Mouse (Mus musculus) stomach, embryonic 16.5 days (tissue): ENCODE results near the gene Gm266. TPM values are rescaled to one million over a fixed set of nuclear protein-coding genes. Genes with fewer than 3 reads are reported as not detected.
A peak's percentile ranks its signal among the peaks of the same experiment; 100 is the strongest.

ENCODE experiments used
- ATAC-seq: fragments of 200-750 bp; cut with Nextera tagmentation; 2 replicates; pipeline ENCODE4 v1.8.0; 2017; ENCODE audit warnings: moderate number of reproducible peaks, moderate TSS enrichment; ENCODE audit not compliant: insufficient read depth, low FRiP score
- H3K27ac ChIP-seq: fragments of 300-500 bp; sonication (generic); 2 replicates; pipeline ENCODE4 v1.5.1; 2014; ENCODE audit warnings: low read length
- H3K27me3 ChIP-seq: fragments of 300-500 bp; sonication (generic); 2 replicates; pipeline ENCODE4 v1.6.1; 2014; ENCODE audit warnings: low read length, control low read depth, mixed read lengths; ENCODE audit not compliant: control insufficient read depth, insufficient read depth
- H3K36me3 ChIP-seq: fragments of 300-500 bp; sonication (generic); 2 replicates; pipeline ENCODE4 v1.6.1; 2014; ENCODE audit warnings: low read length; ENCODE audit not compliant: control insufficient read depth, insufficient read depth
- H3K4me1 ChIP-seq: fragments of 300-500 bp; sonication (generic); 2 replicates; pipeline ENCODE4 v1.6.1; 2014; ENCODE audit warnings: low read length, control low read depth, mixed read lengths; ENCODE audit not compliant: control insufficient read depth, insufficient read depth
- H3K4me2 ChIP-seq: fragments of 300-500 bp; sonication (generic); 2 replicates; pipeline ENCODE4 v1.6.1; 2014; ENCODE audit warnings: low read depth, low read length, mixed read lengths
- H3K4me3 ChIP-seq: fragments of 300-500 bp; sonication (generic); replicated peaks from 2 replicates; pipeline ENCODE4 v1.5.1; 2014; ENCODE audit warnings: mild to moderate bottlenecking, low read length
- H3K9ac ChIP-seq: fragments of 300-500 bp; sonication (generic); 2 replicates; pipeline ENCODE4 v1.6.1; 2014; ENCODE audit warnings: low read length
- H3K9me3 ChIP-seq: fragments of 300-500 bp; sonication (generic); replicated peaks from 2 replicates; pipeline ENCODE4 v1.6.1; 2016; ENCODE audit warnings: low read length, control low read depth; ENCODE audit not compliant: control insufficient read depth
- WGBS: fragments of 180-500 bp; shearing (Covaris S2); extraction: QIAGEN DNeasy Blood & Tissue Kit; methylation state at CpG from one replicate; pipeline ENCODE4 v1.1.7; 2014; 5-methylcytosine and 5-hydroxymethylcytosine counted together
- polyA plus RNA-seq: library from polyadenylated mRNA; unstranded; fragments of >200 nt; fragmentation: Nextera tagmentation; extraction: Ambion mirVana; gene quantifications from 2 replicates; pipeline ENCODE4 v1.2.1, GENCODE M21; 2015

Gm266 gene
- polyA plus RNA-seq, 1 experiment from 2014 or later, result 15.2 TPM

- no peak overlapping the region for H3K4me2 ChIP-seq
- no peaks in the 10 kb centered on the region for H3K36me3 ChIP-seq
- no peak for ATAC-seq
- H3K9me3 ChIP-seq, result 0 out of 2 replicates have a peak, but pooled peaks cover 3% of the 10 kb centered on the region
- WGBS, result 61% methylated on average over 5 of the region's 5 CpGs
- H3K9ac ChIP-seq, result no peak overlapping the region
- H3K27ac ChIP-seq, result no peak overlapping the region; the same call in 1 of the 2 replicates
- H3K27me3 ChIP-seq, result peaks cover 13% of the 10 kb centered on the region
- H3K4me1 ChIP-seq, result peaks cover 17% of the 10 kb centered on the region
- H3K4me3 ChIP-seq, result no peak overlapping the region
Measured at GRCm38 (mm10) chr12:111437222-111437900, 48.3 kb downstream of the Gm266 start.

- H3K36me3 ChIP-seq, result no peaks in the 10 kb centered on the region
- ATAC-seq, result no peak
- H3K4me3 ChIP-seq, result no peak overlapping the region
- WGBS, result 60% methylated on average over 8 of the region's 8 CpGs
- no peak overlapping the region for H3K4me2 ChIP-seq
- H3K27ac ChIP-seq, result peak overlapping the region; percentile 38; the same call in 1 of the 2 replicates
- H3K4me1 ChIP-seq, result peaks cover 13% of the 10 kb centered on the region
- H3K9me3 ChIP-seq, result 0 out of 2 replicates have a peak, but pooled peaks cover 3% of the 10 kb centered on the region
- no peak overlapping the region for H3K9ac ChIP-seq
- peaks cover 7% of the 10 kb centered on the region for H3K27me3 ChIP-seq
Measured at GRCm38 (mm10) chr12:111436640-111437039, 49.0 kb downstream of the Gm266 start.

- no peak for ATAC-seq
- 0 out of 2 replicates have a peak, but pooled peaks cover 3% of the 10 kb centered on the region for H3K9me3 ChIP-seq
- no peak overlapping the region for H3K9ac ChIP-seq
- no peaks in the 10 kb centered on the region for H3K36me3 ChIP-seq
- WGBS, result 85% methylated on average over 3 of the region's 3 CpGs
- H3K4me1 ChIP-seq, result peaks cover 13% of the 10 kb centered on the region
- H3K4me3 ChIP-seq, result no peak overlapping the region
- H3K27me3 ChIP-seq, result peaks cover 3% of the 10 kb centered on the region; the same call in 1 of the 2 replicates
- H3K4me2 ChIP-seq, result no peak overlapping the region
- 0 out of 2 replicates have a peak overlapping the region, but pooled peaks have one; percentile 38 for H3K27ac ChIP-seq
Measured at GRCm38 (mm10) chr12:111436170-111436569, 49.5 kb downstream of the Gm266 start.

GRCm38 (mm10) chr12:111434745-111435327 is 50.8 kb downstream of the Gm266 start:
- H3K4me1 ChIP-seq, result peaks cover 23% of the 10 kb centered on the region
- peaks cover 9% of the 10 kb centered on the region; the same call in 1 of the 2 replicates for H3K27me3 ChIP-seq
- H3K4me2 ChIP-seq, result no peak overlapping the region
- 0 out of 2 replicates have a peak, but pooled peaks have one; percentile 27 for ATAC-seq
- no peaks in the 10 kb centered on the region for H3K9me3 ChIP-seq
- no peak overlapping the region; the same call in 1 of the 2 replicates for H3K27ac ChIP-seq
- H3K9ac ChIP-seq, result 0 out of 2 replicates have a peak overlapping the region, but pooled peaks have one; percentile 39
- H3K36me3 ChIP-seq, result no peaks in the 10 kb centered on the region
- H3K4me3 ChIP-seq, result no peak overlapping the region
- WGBS, result 16% methylated on average over 8 of the region's 8 CpGs

Other genes with a start within 250 kb of the Gm266 start
- gene Amn, start 214.7 kb downstream of the Gm266 start, polyA plus RNA-seq, result 11.3 and 16.3 TPM in 2 replicates
- gene Cdc42bpb, start 108.1 kb downstream of the Gm266 start, polyA plus RNA-seq, result 29.3 and 32.9 TPM in 2 replicates
- 1.4 and 1.6 TPM in 2 replicates for gene Lbhd2, start 79.0 kb downstream of the Gm266 start, polyA plus RNA-seq
- 9.0 and 9.6 TPM in 2 replicates for gene Exoc3l4, start 68.8 kb downstream of the Gm266 start, polyA plus RNA-seq
- gene Tnfaip2, start 43.4 kb downstream of the Gm266 start, polyA plus RNA-seq, result 11.2 and 12.8 TPM in 2 replicates
- gene Eif5, start 52.2 kb upstream of the Gm266 start, polyA plus RNA-seq, result 402 and 438 TPM in 2 replicates
- gene Mark3, start 88.7 kb upstream of the Gm266 start, polyA plus RNA-seq, result 17.6 and 20.1 TPM in 2 replicates
- 698 and 764 TPM in 2 replicates for gene Ckb, start 186.5 kb upstream of the Gm266 start, polyA plus RNA-seq
- gene Trmt61a, start 192.3 kb upstream of the Gm266 start, polyA plus RNA-seq, result 9.7 and 10.4 TPM in 2 replicates
- gene Bag5, start 227.4 kb upstream of the Gm266 start, polyA plus RNA-seq, result 49.3 and 51.6 TPM in 2 replicates
- 43.0 and 47.0 TPM in 2 replicates for gene Apopt1, start 227.4 kb upstream of the Gm266 start, polyA plus RNA-seq